Mouse (Mus musculus): ENCODE data around the gene Lysmd3.

Lysmd3 gene

GRCm38 (mm10) chr13:81675333-81675732 is 17.9 kb downstream of the Lysmd3 start:
- DNase-seq = no peak

- no peak for DNase-seq
Measured at GRCm38 (mm10) chr13:81683107-81683506, 25.6 kb downstream of the Lysmd3 start.

- no peak for DNase-seq
Measured at GRCm38 (mm10) chr13:81684258-81684657, 26.8 kb downstream of the Lysmd3 start.

- DNase-seq = no peak
Measured at GRCm38 (mm10) chr13:81684884-81685283, 27.4 kb downstream of the Lysmd3 start.

- DNase-seq = no peak
Measured at GRCm38 (mm10) chr13:81689587-81689986, 32.1 kb downstream of the Lysmd3 start.

- DNase-seq = no peak
Measured at GRCm38 (mm10) chr13:81690477-81690876, 33.0 kb downstream of the Lysmd3 start.

- DNase-seq = peak in 1 of 2 experiments; percentile 7
Measured at GRCm38 (mm10) chr13:81691606-81692005, 34.1 kb downstream of the Lysmd3 start.

- no peak for DNase-seq
Measured at GRCm38 (mm10) chr13:81694446-81694845, 37.0 kb downstream of the Lysmd3 start.

- no peak for DNase-seq
Measured at GRCm38 (mm10) chr13:81703148-81703547, 45.7 kb downstream of the Lysmd3 start.

GRCm38 (mm10) chr13:81703621-81704020 is 46.2 kb downstream of the Lysmd3 start:
- no peak for DNase-seq

GRCm38 (mm10) chr13:81706311-81706710 is 48.8 kb downstream of the Lysmd3 start:
- DNase-seq = no peak

- DNase-seq = no peak
Measured at GRCm38 (mm10) chr13:81709805-81710204, 52.3 kb downstream of the Lysmd3 start.

GRCm38 (mm10) chr13:81710266-81710665 is 52.8 kb downstream of the Lysmd3 start:
- DNase-seq = no peak

GRCm38 (mm10) chr13:81710775-81711545 is 53.5 kb downstream of the Lysmd3 start, which contains the start of the genes Polr3g and Mblac2:
Gene Polr3g (minus strand): TSS chr13:81711013.
Gene Mblac2 (plus strand): TSS chr13:81711341.
- peak; percentile 97 to 98 for DNase-seq

GRCm38 (mm10) chr13:81711546-81712371 is 54.3 kb downstream of the Lysmd3 start:
- peak; percentile 69 to 70 for DNase-seq

- DNase-seq = no peak
Measured at GRCm38 (mm10) chr13:81713896-81714295, 56.4 kb downstream of the Lysmd3 start.

All from cerebellum, postnatal 14 days (tissue).